Mouse (Mus musculus): ENCODE data around the gene St6galnac4. TPM values are rescaled to one million over a fixed set of nuclear protein-coding genes. Genes with fewer than 3 reads are reported as not detected.
A peak's percentile ranks its signal among the peaks of the same experiment; 100 is the strongest.

Gene St6galnac4
- total RNA-seq, 2 experiments from 2014 or later: 14.3 to 14.7 TPM

GRCm38 (mm10) chr2:32627266-32628043, 40.6 kb downstream of the St6galnac4 start:
- no peak for DNase-seq

GRCm38 (mm10) chr2:32628044-32628550, 41.2 kb downstream of the St6galnac4 start:
- DNase-seq: no peak

GRCm38 (mm10) chr2:32628729-32629128, 41.8 kb downstream of the St6galnac4 start:
- DNase-seq: peak; percentile 87

- DNase-seq: peak; percentile 77
These were observed 42.5 kb downstream of the St6galnac4 start for GRCm38 (mm10) chr2:32629276-32629976.

GRCm38 (mm10) chr2:32630036-32630435, 43.1 kb downstream of the St6galnac4 start:
- DNase-seq: no peak

GRCm38 (mm10) chr2:32631046-32631445, 44.2 kb downstream of the St6galnac4 start:
- no peak for DNase-seq

- peak; percentile 89 for DNase-seq
These were observed 45.0 kb downstream of the St6galnac4 start for GRCm38 (mm10) chr2:32631737-32632394.

GRCm38 (mm10) chr2:32633660-32634059, 46.8 kb downstream of the St6galnac4 start:
- no peak for DNase-seq

- DNase-seq: no peak
These were observed 47.6 kb downstream of the St6galnac4 start for GRCm38 (mm10) chr2:32634277-32635105.

GRCm38 (mm10) chr2:32636617-32637016, 49.7 kb downstream of the St6galnac4 start:
- DNase-seq: no peak

GRCm38 (mm10) chr2:32637778-32638281, 50.9 kb downstream of the St6galnac4 start:
- DNase-seq: peak; percentile 70

- DNase-seq: no peak
These were observed 52.7 kb downstream of the St6galnac4 start for GRCm38 (mm10) chr2:32639632-32640031.

GRCm38 (mm10) chr2:32640550-32641051, 53.7 kb downstream of the St6galnac4 start:
- DNase-seq: no peak

GRCm38 (mm10) chr2:32641810-32642209, 54.9 kb downstream of the St6galnac4 start:
- DNase-seq: no peak

GRCm38 (mm10) chr2:32642813-32643212, 55.9 kb downstream of the St6galnac4 start:
- no peak for DNase-seq

GRCm38 (mm10) chr2:32644083-32644482, 57.2 kb downstream of the St6galnac4 start:
- no peak for DNase-seq

GRCm38 (mm10) chr2:32644799-32645475, 58.0 kb downstream of the St6galnac4 start:
- DNase-seq: no peak

- no peak for DNase-seq
These were observed 58.8 kb downstream of the St6galnac4 start for GRCm38 (mm10) chr2:32645647-32646046.

- peak; percentile 66 for DNase-seq
These were observed 59.6 kb downstream of the St6galnac4 start, which contains the start of gene Eng for GRCm38 (mm10) chr2:32646379-32647056. TSS of gene Eng (plus strand) at chr2:32646595.

- no peak for DNase-seq
These were observed 60.5 kb downstream of the St6galnac4 start for GRCm38 (mm10) chr2:32647366-32647765.

All from adrenal gland, postnatal 10 days (tissue).